Mouse (Mus musculus) T-cell, adult 2 months (primary cell): ENCODE results near the gene Tor1b.
"Not testable (repeated sequence)": the region's sequence is repeated elsewhere in the genome, so short reads cannot be mapped to it uniquely, and the experiment has no call there.

Source experiments
- DNase-seq: peaks from one replicate; pipeline ENCODE4 v3.0.0; 2022; ENCODE audit warnings: low spot score

The Tor1b gene

DNA sequence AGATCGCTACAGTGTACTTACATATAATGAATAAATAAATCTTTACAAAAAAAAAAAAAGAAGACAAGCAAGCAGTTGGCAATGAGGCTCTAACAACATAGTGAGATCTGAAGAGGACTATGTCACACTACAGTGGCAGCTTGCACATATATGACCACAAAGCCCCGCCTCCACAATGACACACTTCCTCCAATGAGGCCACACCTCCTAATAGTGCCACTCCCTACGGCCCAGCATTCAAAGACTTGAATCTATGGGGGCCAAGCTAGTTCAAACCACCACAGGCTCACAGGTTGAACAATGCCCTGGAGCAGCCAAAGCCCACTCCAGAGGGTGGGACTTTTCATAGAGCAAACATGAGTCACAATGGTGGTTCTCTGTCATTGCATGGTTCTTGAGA lies 20.8 kb upstream of the Tor1b start:
- DNase-seq, result peak; percentile 22

- no peak for DNase-seq
Observed at GRCm38 (mm10) chr2:30933032-30933431, 19.7 kb upstream of the Tor1b start.

DNA sequence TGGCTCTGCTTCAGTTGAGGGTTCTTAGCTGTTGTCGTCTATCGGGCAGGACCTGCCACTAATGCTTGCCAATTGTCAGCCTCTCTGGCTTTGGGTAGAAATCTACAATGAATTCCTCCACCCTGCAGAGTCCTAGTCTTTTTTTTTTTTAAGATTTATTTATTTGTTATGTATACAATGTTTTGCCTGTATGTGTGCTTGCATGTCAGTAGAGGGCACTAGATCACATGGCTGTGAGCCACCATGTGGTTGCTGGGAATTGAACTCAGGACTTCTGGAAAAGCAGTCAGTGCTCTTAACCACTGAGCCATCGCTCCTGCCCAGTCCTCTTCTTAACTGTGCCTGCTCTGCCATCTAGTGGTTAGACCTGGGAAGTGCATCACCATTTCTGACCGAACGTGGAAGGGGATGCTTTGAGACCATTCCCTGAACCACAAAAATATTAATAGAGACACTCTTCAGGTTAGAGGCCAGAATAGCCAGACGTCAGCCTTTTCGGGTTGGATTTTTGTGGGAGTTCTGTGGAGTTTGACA lies 18.8 kb upstream of the Tor1b start:
- peak; percentile 61 for DNase-seq

GRCm38 (mm10) chr2:30936808-30937207 lies 16.0 kb upstream of the Tor1b start:
- no peak for DNase-seq

GRCm38 (mm10) chr2:30937731-30938130 lies 15.0 kb upstream of the Tor1b start:
- DNase-seq, result no peak

GRCm38 (mm10) chr2:30938574-30938991 lies 14.2 kb upstream of the Tor1b start:
- no peak for DNase-seq

- DNase-seq, result no peak
Observed at GRCm38 (mm10) chr2:30941586-30941985, 11.2 kb upstream of the Tor1b start.

DNA sequence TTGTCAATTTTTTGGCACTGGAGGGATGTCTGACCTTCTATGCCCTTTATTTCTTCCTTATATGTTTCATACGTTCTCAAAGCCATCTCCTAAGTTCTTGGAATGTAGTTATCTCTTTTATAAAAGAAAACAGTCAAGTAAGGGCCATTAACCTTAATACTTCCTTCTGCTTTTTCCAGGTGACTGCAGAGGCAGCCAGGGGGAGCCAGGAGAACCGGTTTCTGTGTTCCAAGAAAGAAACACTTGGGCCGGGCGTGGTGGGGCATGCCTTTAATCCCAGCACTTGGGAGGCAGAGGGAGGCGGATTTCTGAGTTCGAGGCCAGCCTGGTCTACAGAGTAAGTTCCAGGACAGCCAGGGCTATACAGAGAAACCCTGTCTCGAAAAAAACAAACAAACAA lies 10.6 kb upstream of the Tor1b start:
- not testable (repeated sequence) for DNase-seq

GRCm38 (mm10) chr2:30942603-30943011 lies 10.2 kb upstream of the Tor1b start:
- peak; percentile 75 for DNase-seq

DNA sequence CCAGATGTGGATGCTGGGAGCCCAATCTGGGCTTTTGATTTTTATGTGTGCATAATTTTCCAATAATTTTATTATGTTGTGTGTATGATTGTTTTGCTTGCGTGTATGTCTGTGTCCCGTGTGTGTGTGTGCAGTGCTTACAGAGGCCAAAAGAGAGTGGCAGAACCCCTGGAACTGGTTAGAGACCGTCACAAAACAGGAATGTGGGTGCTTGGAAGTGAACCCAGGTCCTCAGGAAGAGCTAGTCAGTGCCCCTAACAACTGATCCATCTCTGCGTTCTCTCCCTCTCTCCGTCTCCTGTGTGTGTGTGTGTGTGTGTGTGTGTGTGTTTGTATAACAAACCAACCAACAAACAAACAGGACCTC lies 319 bp upstream of the Tor1b start:
- no peak for DNase-seq

- DNase-seq, result no peak
Observed at GRCm38 (mm10) chr2:30954797-30955196, 2.0 kb downstream of the Tor1b start.

DNA sequence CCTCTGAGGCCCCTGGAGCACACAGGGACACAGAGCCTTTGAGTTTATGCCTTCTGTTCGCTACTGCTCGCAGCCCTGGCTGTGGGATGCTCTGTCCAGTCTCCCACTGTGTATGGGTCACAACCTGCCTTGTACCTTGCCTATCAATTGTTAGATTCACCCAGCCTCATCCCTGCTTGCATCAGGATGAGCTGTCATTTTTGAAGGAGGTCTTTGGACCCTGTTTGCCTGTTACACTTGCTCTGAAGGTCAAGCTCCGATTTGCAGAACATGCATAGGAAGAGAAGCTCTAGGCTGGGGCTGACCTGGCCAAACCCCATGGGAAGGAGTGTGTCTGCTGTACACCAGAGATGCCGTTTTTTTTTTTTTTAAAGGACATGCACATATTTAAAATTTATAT lies 4.8 kb downstream of the Tor1b start:
- no peak for DNase-seq

- DNase-seq, result no peak
Observed at GRCm38 (mm10) chr2:30958726-30959125, 6.0 kb downstream of the Tor1b start.

GRCm38 (mm10) chr2:30959856-30960255 lies 7.1 kb downstream of the Tor1b start:
- no peak for DNase-seq

GRCm38 (mm10) chr2:30962570-30963254 lies 10.0 kb downstream of the Tor1b start:
- DNase-seq, result no peak

- no peak for DNase-seq
Observed at GRCm38 (mm10) chr2:30965627-30966026, 12.9 kb downstream of the Tor1b start.

DNA sequence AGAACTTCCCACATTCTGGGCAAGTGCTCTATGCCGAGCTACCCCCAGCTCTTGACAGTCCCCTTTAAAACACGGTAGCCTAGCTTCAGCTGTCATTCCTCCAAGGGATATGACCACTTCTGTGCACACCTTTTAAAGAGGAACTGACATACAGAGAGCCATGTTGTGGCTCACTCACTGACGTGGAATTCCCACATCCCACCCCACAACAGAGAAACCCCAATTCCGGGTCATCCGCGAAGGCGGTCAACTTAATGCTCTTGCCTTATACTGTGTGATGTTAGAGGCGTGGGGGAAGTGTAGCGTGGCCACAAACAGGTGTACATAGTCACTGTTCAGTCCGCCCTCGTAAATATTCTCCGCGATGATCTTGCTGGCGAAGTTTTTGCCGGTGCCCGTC lies 14.1 kb downstream of the Tor1b start:
- DNase-seq, result peak; percentile 47

GRCm38 (mm10) chr2:30967352-30968327 lies 14.9 kb downstream of the Tor1b start, which contains the start of gene Tor1a:
Gene Tor1a (minus strand): TSS chr2:30967933.
- peak; percentile 81 for DNase-seq

DNA sequence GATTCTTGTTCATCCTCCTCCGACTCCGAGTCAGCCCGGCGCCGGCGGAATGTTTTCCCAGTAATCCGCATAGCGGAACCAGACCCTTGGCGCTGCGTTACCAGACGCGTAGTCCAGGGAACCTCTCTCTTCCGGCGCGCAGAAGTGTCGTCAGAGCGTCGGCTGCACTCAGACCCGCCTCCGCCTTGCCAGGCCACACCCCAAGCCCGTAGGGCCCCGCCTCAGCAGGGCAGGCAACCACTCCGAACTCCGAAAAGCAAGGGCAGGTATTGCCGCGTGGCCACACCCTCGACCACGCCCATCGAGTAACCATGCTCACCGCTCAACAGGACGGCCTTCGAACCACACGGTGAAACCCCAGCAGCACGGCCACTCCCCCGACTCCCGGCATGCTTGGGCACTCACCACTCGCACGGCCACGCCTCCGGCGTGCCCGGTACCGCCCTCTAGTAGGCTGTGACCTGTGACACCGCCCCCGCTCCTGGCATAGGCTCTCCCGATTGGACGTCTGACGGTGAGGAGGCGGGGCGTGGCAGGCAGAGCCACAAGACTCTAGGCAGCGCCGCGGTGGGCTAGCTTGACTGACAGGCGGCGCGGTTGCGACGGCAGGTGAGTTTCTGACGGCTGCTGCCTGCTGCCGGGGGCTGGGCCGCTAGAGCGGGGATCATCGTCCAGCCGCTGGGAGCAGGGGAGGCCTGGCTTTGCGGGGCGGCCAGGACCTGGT lies 29.2 kb downstream of the Tor1b start, which contains the start of the genes BC005624 and Usp20:
BC005624 (minus strand) TSS at position 412 of the 724 bp plus-strand sequence.
Usp20 (plus strand) TSS at position 490 of the 724 bp plus-strand sequence.
- DNase-seq, result peak; percentile 100

DNA sequence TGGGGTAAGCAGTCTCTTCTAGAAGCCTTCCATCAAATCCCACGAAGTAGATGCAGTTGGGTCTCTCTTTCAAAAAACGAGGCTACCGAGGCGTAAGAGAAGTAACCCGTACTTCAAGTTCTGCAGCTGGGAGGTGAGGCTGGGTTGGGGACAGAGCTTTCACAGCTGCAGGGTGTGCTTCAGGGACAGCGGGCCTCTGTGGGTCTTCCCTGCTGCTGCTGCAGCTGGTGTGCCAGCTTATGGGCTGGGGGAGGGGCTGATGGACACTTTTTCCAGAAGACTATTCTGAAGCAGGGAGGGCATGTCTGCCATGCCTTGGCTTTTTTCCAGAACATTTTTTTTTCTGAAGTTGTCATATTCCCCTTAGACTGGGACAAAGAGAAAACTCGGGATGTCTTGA lies 30.3 kb downstream of the Tor1b start:
- DNase-seq, result no peak

GRCm38 (mm10) chr2:30985111-30986020 lies 32.6 kb downstream of the Tor1b start:
- DNase-seq, result peak; percentile 31
